Mouse (Mus musculus) erythroid progenitor cell, adult 5-6 weeks (primary cell): ENCODE measurements around the gene Bex3. TPM values are rescaled to one million over a fixed set of nuclear protein-coding genes. Genes with fewer than 3 reads are reported as not detected.

Experiments used
- ATAC-seq: replicated peaks from 2 replicates; pipeline ENCODE4 v1.8.0; 2016; ENCODE audit warnings: moderate number of reproducible peaks, mild to moderate bottlenecking, moderate TSS enrichment, inconsistent platforms; ENCODE audit not compliant: poor library complexity, low FRiP score, severe bottlenecking
- total RNA-seq, 2 experiments: library from RNA; stranded (forward) in 1 of 2; stranded (reverse) in 1 of 2; fragments of 150-400 nt in 1 of 2; fragments of 186-747, 209-891 nt in 1 of 2; gene quantifications; 2 replicates each; pipeline versions ENCODE4 v1.2.3 to v1.2.4; 2015 to 2017; ENCODE audit warnings: low replicate concordance in 2 of 2

Gene Bex3
- total RNA-seq, 2 experiments from 2014 or later: 26.9 to 127 TPM

DNA sequence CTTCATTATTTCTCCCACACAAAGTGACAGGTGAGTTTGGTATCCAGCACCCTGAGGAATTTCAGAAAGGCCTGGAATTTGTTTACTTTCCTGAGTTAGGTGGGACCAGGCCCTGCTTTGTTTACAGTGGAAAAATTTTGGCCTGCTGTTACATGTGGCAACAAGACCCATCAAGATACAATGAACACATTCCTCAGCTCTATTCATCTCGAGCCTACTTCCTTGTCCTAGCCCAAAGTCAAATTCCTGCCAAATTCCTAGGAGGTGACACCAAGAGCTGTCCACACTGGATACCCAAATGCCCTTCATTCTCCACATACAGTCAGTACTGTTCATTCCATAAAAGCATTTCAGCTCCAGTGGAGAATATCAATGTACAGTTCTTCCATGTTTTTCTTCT, 36.1 kb downstream of the Bex3 start:
- ATAC-seq: no peak

DNA sequence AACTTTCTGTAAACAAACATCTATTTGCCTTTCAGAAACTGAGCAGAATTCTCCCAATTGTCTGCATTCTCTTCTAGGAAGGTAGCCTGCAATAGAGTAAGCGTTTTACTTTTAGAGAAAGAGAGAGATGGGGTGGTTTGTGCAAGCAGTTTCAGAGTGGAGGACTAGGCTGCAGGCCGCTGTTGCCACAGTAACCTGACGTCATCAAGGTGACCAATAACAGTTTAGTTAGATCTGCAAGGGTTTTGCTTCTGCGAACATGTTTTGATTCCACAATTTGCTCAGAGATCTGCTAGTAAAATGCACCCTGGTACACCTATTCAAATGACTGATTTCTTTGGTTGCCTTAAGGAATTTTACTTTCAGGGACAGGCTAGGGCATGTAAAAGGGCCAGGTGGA, 43.2 kb downstream of the Bex3 start:
- no peak for ATAC-seq

DNA sequence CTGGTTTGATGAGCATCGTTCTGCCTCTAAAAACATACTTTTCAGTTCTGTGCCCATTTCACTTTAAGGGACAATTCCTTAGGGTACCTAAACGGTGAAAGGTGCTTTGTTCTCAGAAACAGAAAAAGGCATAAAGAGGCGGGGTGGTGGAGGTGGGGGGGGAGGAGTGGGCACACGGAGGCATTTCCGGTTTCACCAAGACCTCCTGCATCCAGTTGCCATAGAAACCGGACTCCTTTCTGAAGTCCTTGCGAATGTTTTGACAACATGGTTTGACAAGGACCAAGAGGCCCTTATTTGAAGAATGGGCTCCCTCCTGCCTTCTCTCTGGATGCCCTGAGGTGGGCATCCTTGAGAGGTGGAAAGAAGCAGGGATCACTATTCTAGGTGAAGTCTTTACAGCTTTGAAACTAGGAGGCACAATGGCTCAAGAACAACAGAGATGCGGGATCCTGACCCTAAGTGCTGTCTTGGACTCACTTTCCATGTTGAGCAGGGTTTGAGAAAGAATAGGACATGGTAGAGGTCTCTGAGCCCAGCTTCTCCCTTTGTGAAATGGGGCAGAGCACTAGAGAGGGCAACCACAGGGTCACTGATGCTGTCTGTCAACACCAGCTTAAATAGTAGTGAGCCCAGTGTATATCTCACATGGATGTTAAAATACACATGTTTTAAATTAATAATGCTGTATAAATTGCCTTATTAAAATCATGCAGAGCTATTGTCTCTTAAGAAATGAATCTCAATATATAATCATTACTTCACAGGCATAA, 43.9 kb downstream of the Bex3 start:
- no peak for ATAC-seq

DNA sequence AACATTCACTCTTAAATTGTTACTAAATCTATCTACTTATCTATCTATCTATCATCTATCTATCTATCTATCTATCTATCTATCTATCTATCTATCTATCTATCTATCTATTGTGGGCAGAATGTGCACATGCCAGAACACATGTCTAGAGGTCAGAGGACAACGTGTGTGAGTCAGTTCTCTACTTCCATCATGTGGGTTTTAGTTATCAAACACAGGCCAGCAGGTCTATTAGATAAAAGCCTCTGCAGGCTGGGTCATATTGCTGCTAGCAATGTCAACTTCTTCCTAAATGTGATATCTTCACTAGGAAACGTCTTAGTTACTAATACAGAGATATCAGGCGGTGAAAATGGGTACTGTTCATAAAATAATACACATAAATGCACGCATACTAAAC, 49.9 kb downstream of the Bex3 start:
- ATAC-seq: no peak

Other genes starting within 250 kb of the Bex3 start
- not detected in 2 replicates for gene Arxes1, start 236.9 kb upstream of the Bex3 start, total RNA-seq (2015; ENCODE audit: low replicate concordance)
- gene Arxes1, start 236.9 kb upstream of the Bex3 start, total RNA-seq (2017; ENCODE audit: low replicate concordance): not detected in 2 replicates
- not detected in 2 replicates for gene Bex2, start 202.0 kb upstream of the Bex3 start, total RNA-seq (2015; ENCODE audit: low replicate concordance)
- not detected in 2 replicates for gene Bex2, start 202.0 kb upstream of the Bex3 start, total RNA-seq (2017; ENCODE audit: low replicate concordance)
- gene Nxf3, start 185.0 kb upstream of the Bex3 start, total RNA-seq (2015; ENCODE audit: low replicate concordance): 3.4 TPM in 1 of 2 replicates, not detected in the other
- gene Nxf3, start 185.0 kb upstream of the Bex3 start, total RNA-seq (2017; ENCODE audit: low replicate concordance): 1.8 TPM in 1 of 2 replicates, not detected in the other
- 23.4 and 65.0 TPM in 2 replicates for gene Bex4, start 131.3 kb upstream of the Bex3 start, total RNA-seq (2015; ENCODE audit: low replicate concordance)
- 35.6 and 40.6 TPM in 2 replicates for gene Bex4, start 131.3 kb upstream of the Bex3 start, total RNA-seq (2017; ENCODE audit: low replicate concordance)
- 27.0 and 72.5 TPM in 2 replicates for gene Tceal8, start 97.9 kb upstream of the Bex3 start, total RNA-seq (2015; ENCODE audit: low replicate concordance)
- 53.2 and 63.0 TPM in 2 replicates for gene Tceal8, start 97.9 kb upstream of the Bex3 start, total RNA-seq (2017; ENCODE audit: low replicate concordance)
- not detected in 2 replicates for gene Tceal5, start 66.4 kb upstream of the Bex3 start, total RNA-seq (2015; ENCODE audit: low replicate concordance)
- not detected in 2 replicates for gene Tceal5, start 66.4 kb upstream of the Bex3 start, total RNA-seq (2017; ENCODE audit: low replicate concordance)
- not detected in 2 replicates for gene Tceal7, start 55.5 kb upstream of the Bex3 start, total RNA-seq (2015; ENCODE audit: low replicate concordance)
- not detected in 2 replicates for gene Tceal7, start 55.5 kb upstream of the Bex3 start, total RNA-seq (2017; ENCODE audit: low replicate concordance)
- gene Bex1, start 54.7 kb upstream of the Bex3 start, total RNA-seq (2015; ENCODE audit: low replicate concordance): 1.3 TPM in 1 of 2 replicates, not detected in the other
- gene Bex1, start 54.7 kb upstream of the Bex3 start, total RNA-seq (2017; ENCODE audit: low replicate concordance): not detected in 2 replicates
- gene Tceal9, start 25.2 kb upstream of the Bex3 start, total RNA-seq (2015; ENCODE audit: low replicate concordance): 47.8 and 73.9 TPM in 2 replicates
- 80.9 and 85.2 TPM in 2 replicates for gene Tceal9, start 25.2 kb upstream of the Bex3 start, total RNA-seq (2017; ENCODE audit: low replicate concordance)
- gene Kir3dl1, start 247.7 kb downstream of the Bex3 start, total RNA-seq (2015; ENCODE audit: low replicate concordance): not detected in 2 replicates
- not detected in 2 replicates for gene Kir3dl1, start 247.7 kb downstream of the Bex3 start, total RNA-seq (2017; ENCODE audit: low replicate concordance)